Mouse (Mus musculus) lung, embryonic 14.5 days (tissue): ENCODE results near the gene Pdp2. TPM values are rescaled to one million over a fixed set of nuclear protein-coding genes. Genes with fewer than 3 reads are reported as not detected.

Experiments
- ATAC-seq: fragments of 200-750 bp; cut with Nextera tagmentation; 2 replicates; pipeline ENCODE4 v1.8.0; 2017; ENCODE audit warnings: mild to moderate bottlenecking, moderate TSS enrichment, moderate library complexity; ENCODE audit not compliant: insufficient read depth
- DNase-seq: peaks from one replicate; pipeline ENCODE4 v3.0.0-alpha.2; 2015
- H3K27ac ChIP-seq: fragments of 300-500 bp; sonication (generic); 2 replicates; pipeline ENCODE4 v1.5.1; 2014; ENCODE audit warnings: low read depth, mild to moderate bottlenecking, moderate library complexity
- H3K27me3 ChIP-seq: fragments of 300-500 bp; sonication (generic); 2 replicates; pipeline ENCODE4 v1.6.1; 2014; ENCODE audit warnings: low read length, control low read depth; ENCODE audit not compliant: insufficient read depth
- H3K36me3 ChIP-seq: fragments of 300-500 bp; sonication (generic); 2 replicates; pipeline ENCODE4 v1.6.1; 2014; ENCODE audit warnings: control low read depth; ENCODE audit not compliant: insufficient read depth
- H3K4me1 ChIP-seq: fragments of 300-500 bp; sonication (generic); 2 replicates; pipeline ENCODE4 v1.6.1; 2014; ENCODE audit warnings: antibody characterized with exemption, control low read depth; ENCODE audit not compliant: insufficient read depth
- H3K4me2 ChIP-seq: fragments of 300-500 bp; sonication (generic); 2 replicates; pipeline ENCODE4 v1.6.1; 2014; ENCODE audit warnings: mild to moderate bottlenecking
- H3K4me3 ChIP-seq: fragments of 300-500 bp; sonication (generic); 2 replicates; pipeline ENCODE4 v1.5.1; 2014; ENCODE audit warnings: low read depth, low read length
- H3K9ac ChIP-seq: fragments of 300-500 bp; sonication (generic); 2 replicates; pipeline ENCODE4 v1.6.1; 2014
- H3K9me3 ChIP-seq: fragments of 300-500 bp; sonication (generic); 2 replicates; pipeline ENCODE4 v1.6.1; 2016; ENCODE audit warnings: low read depth, low read length, control low read depth
- CTCF ChIP-seq: IDR thresholded peaks from 2 replicates; pipeline ENCODE4 v1.5.1; 2016; ENCODE audit warnings: antibody characterized with exemption, low read depth
- WGBS: fragments of 180-500 bp; shearing (Covaris S2); extraction: QIAGEN DNeasy Blood & Tissue Kit; methylation state at CpG from one replicate; pipeline ENCODE4 v1.1.7; 2014; 5-methylcytosine and 5-hydroxymethylcytosine counted together
- polyA plus RNA-seq: library from polyadenylated mRNA; unstranded; fragments of >200 nt; fragmentation: Nextera tagmentation; extraction: Ambion mirVana; gene quantifications from 2 replicates; pipeline ENCODE4 v1.2.1, GENCODE M21; 2014

The Pdp2 gene
- polyA plus RNA-seq, 1 experiment from 2014 or later: 10.3 TPM

DNA sequence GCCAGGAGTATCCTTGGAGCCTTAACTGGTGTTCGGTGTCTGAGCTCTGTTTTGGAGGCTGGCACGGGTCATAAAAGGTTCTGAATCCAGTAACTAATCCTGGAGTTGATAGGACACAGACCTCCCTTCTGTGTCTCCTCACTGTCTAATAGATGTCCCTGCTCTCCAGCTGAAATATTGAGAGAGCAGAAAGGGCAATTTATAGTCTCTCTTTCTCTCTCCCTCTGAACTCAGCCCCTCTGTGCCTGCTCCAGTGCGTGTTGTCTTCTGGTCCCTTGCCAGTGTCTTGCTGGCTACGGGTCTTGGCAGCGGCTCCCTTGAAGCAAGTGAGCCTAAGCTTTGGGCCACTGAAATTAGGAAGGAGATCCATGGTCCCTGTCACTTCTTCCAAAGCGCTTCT is 6.4 kb downstream of the Pdp2 start:
- H3K9me3 ChIP-seq: no peaks in the 10 kb centered on the region
- peaks cover 34% of the 10 kb centered on the region for H3K36me3 ChIP-seq
- no peak overlapping the region; the same call in 1 of the 2 replicates for H3K27ac ChIP-seq
- no peak for TF ChIP-seq CTCF
- H3K27me3 ChIP-seq: no peaks in the 10 kb centered on the region
- no peak overlapping the region for H3K4me3 ChIP-seq
- no peak overlapping the region for H3K4me2 ChIP-seq
- H3K4me1 ChIP-seq: 0 out of 2 replicates have a peak, but pooled peaks cover 4% of the 10 kb centered on the region
- ATAC-seq: no peak
- WGBS: 57% methylated on average over 6 of the region's 6 CpGs
- DNase-seq: peak; percentile 51
- no peak overlapping the region for H3K9ac ChIP-seq

DNA sequence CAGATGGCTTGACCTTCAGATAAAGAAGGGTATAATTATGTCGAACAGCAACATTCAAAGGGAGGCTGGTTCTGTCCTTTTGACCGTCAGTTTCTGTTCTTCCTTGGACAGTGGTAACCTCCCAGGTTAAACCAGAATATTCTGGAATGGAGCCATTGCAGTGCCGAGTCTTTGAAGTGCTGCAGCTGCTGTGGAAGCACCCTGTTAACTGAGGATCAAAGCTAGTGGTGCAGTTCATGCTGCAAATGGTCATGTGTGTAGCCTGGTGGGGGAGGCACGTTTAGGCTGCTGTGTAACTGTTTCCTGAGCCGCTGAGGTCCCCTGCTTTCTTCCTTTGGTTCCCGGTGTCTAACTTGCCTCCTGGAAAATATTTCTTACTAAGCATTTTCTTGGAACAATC is 7.2 kb downstream of the Pdp2 start:
- ATAC-seq: no peak
- H3K4me2 ChIP-seq: no peak overlapping the region
- 27% methylated on average over 6 of the region's 6 CpGs for WGBS
- no peak overlapping the region for H3K27ac ChIP-seq
- no peaks in the 10 kb centered on the region for H3K9me3 ChIP-seq
- H3K9ac ChIP-seq: no peak overlapping the region
- H3K36me3 ChIP-seq: peaks cover 33% of the 10 kb centered on the region
- 0 out of 2 replicates have a peak, but pooled peaks cover 4% of the 10 kb centered on the region for H3K4me1 ChIP-seq
- TF ChIP-seq CTCF: no peak
- no peak overlapping the region for H3K4me3 ChIP-seq
- H3K27me3 ChIP-seq: no peaks in the 10 kb centered on the region
- peak; percentile 55 for DNase-seq

GRCm38 (mm10) chr8:104601386-104601785 is 10.1 kb downstream of the Pdp2 start:
- H3K4me3 ChIP-seq: no peak overlapping the region
- H3K4me2 ChIP-seq: peak overlapping the region; percentile 56
- no peaks in the 10 kb centered on the region for H3K9me3 ChIP-seq
- H3K9ac ChIP-seq: no peak overlapping the region
- peaks cover 8% of the 10 kb centered on the region for H3K36me3 ChIP-seq
- DNase-seq (no peak), ATAC-seq (no peak)
- H3K4me1 ChIP-seq: 0 out of 2 replicates have a peak, but pooled peaks cover 4% of the 10 kb centered on the region
- no peaks in the 10 kb centered on the region for H3K27me3 ChIP-seq
- no peak for TF ChIP-seq CTCF
- no peak overlapping the region for H3K27ac ChIP-seq
- WGBS: 33% methylated on average over 7 of the region's 7 CpGs

DNA sequence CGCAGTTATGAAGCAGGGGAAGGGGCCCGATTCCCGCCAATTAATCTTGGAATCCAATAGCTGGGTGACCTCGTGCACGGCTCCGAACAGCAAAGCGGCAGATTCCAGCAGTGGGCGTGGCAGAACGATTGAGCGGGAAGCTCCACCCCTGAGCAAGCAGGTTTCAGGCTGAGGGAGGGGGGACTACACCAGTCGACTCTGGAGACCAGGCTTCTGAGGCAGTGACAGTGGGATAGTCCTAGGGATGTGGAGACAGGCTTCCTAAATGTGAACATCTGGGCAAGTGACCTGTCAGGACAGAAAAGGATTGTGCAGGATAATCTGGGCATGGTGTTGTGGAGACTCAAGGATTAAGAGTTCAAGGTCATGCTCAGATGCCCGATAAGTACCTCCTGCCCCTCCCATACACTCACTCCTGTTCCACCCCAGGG is 10.7 kb downstream of the Pdp2 start:
- peak; percentile 51; the same call in 1 of the 2 replicates for ATAC-seq

DNA sequence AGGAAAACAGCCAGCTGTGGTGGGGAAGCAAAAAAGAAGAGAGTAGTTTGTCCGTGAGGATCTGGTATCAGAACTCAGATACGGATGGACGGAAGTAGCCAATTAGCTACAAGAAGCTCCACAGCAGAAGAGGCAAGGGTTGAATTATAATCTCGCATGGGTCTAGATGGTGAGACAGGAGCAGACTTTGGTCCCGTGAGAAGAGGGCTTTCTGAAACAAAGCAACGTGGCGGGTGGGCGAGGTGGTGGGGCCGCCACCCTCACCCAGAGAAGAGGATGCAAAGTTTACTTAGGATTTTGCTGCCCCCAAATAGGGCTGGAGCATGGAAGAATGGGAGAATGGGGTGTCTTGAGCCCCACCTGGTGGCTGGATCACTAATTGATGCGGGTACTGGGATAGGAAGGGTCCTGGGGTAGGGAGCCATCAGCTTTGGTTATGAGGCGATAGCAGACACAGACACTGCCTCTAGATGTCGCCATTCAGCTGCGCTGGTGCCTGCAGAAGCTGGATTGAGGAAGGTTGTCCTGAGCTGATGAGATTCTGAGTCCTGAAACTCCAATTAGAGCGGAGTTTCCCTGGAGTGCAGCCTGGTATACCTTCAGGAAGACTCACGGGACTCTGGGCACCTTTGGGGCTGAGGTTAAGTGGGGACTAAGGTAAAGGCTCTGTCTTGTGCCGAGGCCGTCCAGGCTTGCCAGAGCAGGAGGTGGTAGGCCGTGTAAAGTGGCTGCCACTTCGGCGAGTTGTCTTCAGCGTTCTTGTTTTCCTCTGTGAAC is 11.4 kb downstream of the Pdp2 start:
- ATAC-seq (peak; percentile 93), DNase-seq (peak; percentile 98)
- Histone ChIP-seq H3K4me1 (0 out of 2 replicates have a peak, but pooled peaks cover 4% of the 10 kb centered on the region), H3K4me3 (peak overlapping the region; percentile 13), H3K9me3 (no peaks in the 10 kb centered on the region), H3K4me2 (peak overlapping the region; percentile 56), H3K9ac (peak overlapping the region; percentile 15; the same call in 1 of the 2 replicates), H3K27me3 (no peaks in the 10 kb centered on the region), H3K27ac (no peak overlapping the region), H3K36me3 (no peaks in the 10 kb centered on the region)
- 16% methylated on average over 21 of the region's 21 CpGs for whole genome bisulfite sequencing
- TF ChIP-seq CTCF: peak; percentile 99

More for the DNA sequence above, 10.7 kb downstream of the Pdp2 start:
- H3K9me3 ChIP-seq: no peaks in the 10 kb centered on the region
- peak overlapping the region; percentile 15; the same call in 1 of the 2 replicates for H3K9ac ChIP-seq
- 1% methylated on average over 12 of the region's 12 CpGs for WGBS
- H3K4me1 ChIP-seq: 0 out of 2 replicates have a peak, but pooled peaks cover 4% of the 10 kb centered on the region
- no peaks in the 10 kb centered on the region for H3K27me3 ChIP-seq
- TF ChIP-seq CTCF: no peak
- H3K4me3 ChIP-seq: peak overlapping the region; percentile 13
- H3K4me2 ChIP-seq: peak overlapping the region; percentile 56
- DNase-seq: peak; percentile 25
- no peak overlapping the region for H3K27ac ChIP-seq
- peaks cover 3% of the 10 kb centered on the region for H3K36me3 ChIP-seq

DNA sequence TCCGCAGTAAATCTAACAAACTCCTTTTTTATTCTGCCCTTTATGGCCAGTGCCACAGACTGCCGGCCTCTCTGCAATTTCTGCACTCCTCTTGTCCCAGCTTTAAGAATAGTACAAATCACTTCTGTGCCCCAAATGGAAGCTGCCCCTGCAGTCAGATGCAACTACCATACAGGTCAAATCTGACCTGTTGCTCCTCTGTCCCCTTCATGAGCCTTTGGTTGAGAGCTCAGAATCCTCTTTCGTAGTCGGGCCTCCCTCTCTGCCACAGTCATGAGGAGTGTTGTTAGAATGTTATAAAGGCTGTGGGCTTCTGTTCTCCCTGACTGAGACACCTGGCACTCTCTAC is 12.0 kb downstream of the Pdp2 start:
- H3K4me1 ChIP-seq: 0 out of 2 replicates have a peak, but pooled peaks cover 4% of the 10 kb centered on the region
- no peaks in the 10 kb centered on the region for H3K27me3 ChIP-seq
- H3K9ac ChIP-seq: no peak overlapping the region
- H3K9me3 ChIP-seq: no peaks in the 10 kb centered on the region
- WGBS: 61% methylated on average over 4 of the region's 4 CpGs
- TF ChIP-seq CTCF: no peak
- no peak overlapping the region for H3K4me2 ChIP-seq
- H3K4me3 ChIP-seq: no peak overlapping the region
- H3K27ac ChIP-seq: no peak overlapping the region
- ATAC-seq (no peak), DNase-seq (no peak)
- H3K36me3 ChIP-seq: no peaks in the 10 kb centered on the region

DNA sequence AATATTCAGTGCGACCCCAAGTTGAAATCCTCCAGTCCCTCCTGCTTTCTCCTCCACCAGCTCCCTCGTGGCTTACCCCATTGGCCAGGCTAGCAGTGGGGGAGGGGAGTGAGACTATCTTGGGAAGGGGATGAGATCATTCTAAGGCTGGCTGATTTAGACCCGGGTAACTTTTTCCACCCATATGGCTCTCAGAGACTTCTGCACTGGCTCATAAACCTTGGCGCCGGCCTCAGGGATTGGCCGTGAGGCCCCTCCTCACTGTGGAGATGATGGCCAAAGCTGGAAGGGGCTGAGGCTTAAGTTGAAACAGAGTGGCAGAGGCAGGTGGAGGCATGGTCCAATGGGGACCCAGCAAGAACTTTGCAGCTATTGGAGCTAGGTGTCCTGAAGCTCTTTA is 15.1 kb downstream of the Pdp2 start:
- no peak for TF ChIP-seq CTCF
- no peak for ATAC-seq
- no peak for DNase-seq

More for the DNA sequence above, 15.1 kb downstream of the Pdp2 start:
- no peak overlapping the region for H3K4me2 ChIP-seq
- no peak overlapping the region for H3K27ac ChIP-seq
- peaks cover 12% of the 10 kb centered on the region for H3K4me1 ChIP-seq
- H3K27me3 ChIP-seq: no peaks in the 10 kb centered on the region
- no peak overlapping the region for H3K9ac ChIP-seq
- H3K9me3 ChIP-seq: no peaks in the 10 kb centered on the region
- H3K36me3 ChIP-seq: no peaks in the 10 kb centered on the region
- whole genome bisulfite sequencing: 36% methylated on average over 6 of the region's 6 CpGs
- no peak overlapping the region for H3K4me3 ChIP-seq
